Mouse (Mus musculus) testis, adult 2 months (tissue): ENCODE data around the gene Mpdz.

Experiments used
- CTCF ChIP-seq: fragments of 200-500 bp; IDR thresholded peaks from 2 replicates; pipeline ENCODE4 v1.5.1; 2012; ENCODE audit warnings: low read depth, mild to moderate bottlenecking, inconsistent platforms, low read length, moderate library complexity; ENCODE audit not compliant: control insufficient read depth, insufficient read depth, insufficient replicate concordance
- POLR2A ChIP-seq: fragments of 200-500 bp; IDR thresholded peaks from 2 replicates; pipeline ENCODE4 v1.6.1; 2012; ENCODE audit warnings: low read depth, mild to moderate bottlenecking, inconsistent platforms, low read length, moderate library complexity; ENCODE audit not compliant: control insufficient read depth

GRCm38 (mm10) chr4:81249245-81249644 is 193.4 kb downstream of the Mpdz start:
- no peak for TF ChIP-seq CTCF
- no peak for TF ChIP-seq POLR2A
